Mouse (Mus musculus) heart, adult 18-20 months (tissue): ENCODE measurements around the gene Otol1. TPM values are rescaled to one million over a fixed set of nuclear protein-coding genes. Genes with fewer than 3 reads are reported as not detected.

Source experiments
- DNase-seq, 2 experiments: peaks; one replicate each; pipeline ENCODE4 v3.0.0; 2021 to 2022; ENCODE audit warnings: mixed read lengths in 1 of 2
- long read RNA-seq, 2 experiments: library from polyadenylated mRNA; stranded (forward); transcript quantifications; one replicate each; pipeline ENCODE4 v2.0.0; 2021
- total RNA-seq, 2 experiments: library from RNA; stranded (reverse); gene quantifications; 2 replicates each; pipeline ENCODE4 v1.2.3; 2021

Otol1 gene
- total RNA-seq, result not detected
- long read RNA-seq, experiment 1, result 0 reads
- long read RNA-seq, experiment 2, result 0 reads

GRCm38 (mm10) chr3:70007313-70007712, at the start of gene Otol1:
TSS of gene Otol1 (plus strand) at chr3:70007613.
- no peak for DNase-seq

GRCm38 (mm10) chr3:69962187-69962586, 45.2 kb upstream of the Otol1 start:
- peak; percentile 7 to 21 for DNase-seq

GRCm38 (mm10) chr3:69971482-69972097, 35.8 kb upstream of the Otol1 start:
- DNase-seq, result no peak

GRCm38 (mm10) chr3:69978092-69978491, 29.3 kb upstream of the Otol1 start:
- no peak for DNase-seq

GRCm38 (mm10) chr3:69993806-69994205, 13.6 kb upstream of the Otol1 start:
- no peak for DNase-seq

GRCm38 (mm10) chr3:70001540-70001939, 5.9 kb upstream of the Otol1 start:
- no peak for DNase-seq

- DNase-seq, result no peak
These were observed 4.2 kb upstream of the Otol1 start for GRCm38 (mm10) chr3:70003126-70003764.

- DNase-seq, result no peak
These were observed 3.5 kb upstream of the Otol1 start for GRCm38 (mm10) chr3:70003955-70004354.

- no peak for DNase-seq
These were observed 3.0 kb upstream of the Otol1 start for GRCm38 (mm10) chr3:70004379-70004778.

GRCm38 (mm10) chr3:70012641-70013040, 5.2 kb downstream of the Otol1 start:
- no peak for DNase-seq

- DNase-seq, result no peak
These were observed 19.2 kb downstream of the Otol1 start for GRCm38 (mm10) chr3:70026605-70027004.

GRCm38 (mm10) chr3:70029260-70029659, 21.8 kb downstream of the Otol1 start:
- no peak for DNase-seq

- DNase-seq, result no peak
These were observed 28.2 kb downstream of the Otol1 start for GRCm38 (mm10) chr3:70035593-70035992.

Other genes starting within 250 kb of the Otol1 start
- not detected for gene Sptssb, start 147.7 kb upstream of the Otol1 start, total RNA-seq